Mouse (Mus musculus): Measurements from ENCODE around the gene Syce2. TPM values are rescaled to one million over a fixed set of nuclear protein-coding genes. Genes with fewer than 3 reads are reported as not detected.

The Syce2 gene
- polyA plus RNA-seq, 1 experiment from 2014 or later, result 70.3 TPM

- Histone ChIP-seq H3K9me3 (replicated peaks) (no peaks in the 10 kb centered on the region), H3K27ac (peak overlapping the region; percentile 68), H3K36me3 (peaks cover 70% of the 10 kb centered on the region), H3K27me3 (no peaks in the 10 kb centered on the region), H3K9ac (no peak overlapping the region), H3K4me1 (peaks cover 62% of the 10 kb centered on the region), H3K4me3 (replicated peaks) (no peak overlapping the region), H3K4me2 (no peak overlapping the region)
- WGBS, result 32% methylated on average over 8 of the region's 8 CpGs
- peak; percentile 16; the same call in 1 of the 2 replicates for ATAC-seq (replicated peaks; ENCODE audit: low FRiP score)
These were observed 34.6 kb upstream of the Syce2 start for GRCm38 (mm10) chr8:84837149-84837911.

DNA sequence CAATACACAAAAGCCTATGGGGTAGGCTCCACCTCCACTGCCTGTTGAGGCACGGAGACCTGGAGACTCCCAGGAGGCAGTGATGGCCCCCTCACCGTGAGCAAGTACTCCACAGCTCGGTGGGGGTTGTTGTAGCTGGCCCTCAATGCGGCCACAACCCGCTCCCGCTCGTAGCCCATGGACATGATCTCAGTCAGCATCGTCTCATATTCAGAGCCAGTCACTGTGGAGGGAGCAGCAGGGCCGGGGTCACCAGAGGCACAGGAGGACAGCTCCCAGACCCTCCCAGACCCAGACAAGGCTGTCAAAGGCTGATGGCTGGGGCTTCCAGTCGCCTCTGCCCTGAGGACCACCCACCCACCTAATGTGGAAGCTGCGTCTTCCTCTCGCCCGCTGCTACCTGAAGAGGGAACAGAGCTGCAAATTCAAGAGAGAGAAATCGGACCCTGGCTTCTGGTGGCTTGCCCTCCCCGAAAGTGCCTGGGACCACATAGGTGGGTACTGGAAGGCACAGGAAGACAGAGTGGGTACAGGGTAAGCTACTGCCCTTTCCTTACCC, 33.9 kb upstream of the Syce2 start:
- no peaks in the 10 kb centered on the region for H3K27me3 ChIP-seq
- H3K9me3 ChIP-seq (replicated peaks), result no peaks in the 10 kb centered on the region
- no peak overlapping the region for H3K4me2 ChIP-seq
- no peak for ATAC-seq (replicated peaks; ENCODE audit: low FRiP score)
- peak overlapping the region; percentile 68 for H3K27ac ChIP-seq
- peaks cover 65% of the 10 kb centered on the region for H3K4me1 ChIP-seq
- no peak overlapping the region for H3K9ac ChIP-seq
- peaks cover 77% of the 10 kb centered on the region for H3K36me3 ChIP-seq
- H3K4me3 ChIP-seq (replicated peaks), result no peak overlapping the region
- WGBS, result 59% methylated on average over 15 of the region's 15 CpGs

DNA sequence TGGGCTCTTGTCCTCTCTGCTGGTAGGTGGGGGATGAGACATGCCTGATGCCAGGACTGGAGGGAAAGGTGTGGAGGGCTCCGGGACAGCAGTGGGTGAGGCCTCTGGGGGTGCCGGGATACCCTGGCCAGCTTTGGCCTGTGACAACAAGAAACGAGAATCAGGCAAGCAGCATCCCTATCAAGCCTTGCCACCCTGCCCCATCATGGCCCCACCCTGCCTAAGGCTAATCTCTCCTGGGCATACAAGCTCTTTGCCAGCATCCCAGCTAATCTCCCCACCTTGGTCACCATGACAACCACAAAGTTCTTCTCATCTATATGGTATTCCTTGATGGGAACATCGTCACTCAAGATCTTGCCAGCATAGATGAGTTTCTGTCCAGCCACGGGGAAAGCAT, 33.4 kb upstream of the Syce2 start:
- H3K27ac ChIP-seq, result no peak overlapping the region
- H3K36me3 ChIP-seq, result peaks cover 81% of the 10 kb centered on the region
- H3K4me2 ChIP-seq, result no peak overlapping the region
- 86% methylated on average over 5 of the region's 5 CpGs for WGBS
- H3K9me3 ChIP-seq (replicated peaks), result no peaks in the 10 kb centered on the region
- peak; percentile 33; the same call in 1 of the 2 replicates for ATAC-seq (replicated peaks; ENCODE audit: low FRiP score)
- H3K4me1 ChIP-seq, result peaks cover 65% of the 10 kb centered on the region
- no peak overlapping the region for H3K4me3 ChIP-seq (replicated peaks)
- H3K9ac ChIP-seq, result no peak overlapping the region
- no peaks in the 10 kb centered on the region for H3K27me3 ChIP-seq

- Histone ChIP-seq H3K27me3 (no peaks in the 10 kb centered on the region), H3K4me3 (replicated peaks) (peak overlapping the region; percentile 84), H3K36me3 (peaks cover 81% of the 10 kb centered on the region), H3K27ac (no peak overlapping the region), H3K9me3 (replicated peaks) (no peaks in the 10 kb centered on the region), H3K4me2 (peak overlapping the region; percentile 71), H3K9ac (peak overlapping the region; percentile 92; the same call in 1 of the 2 replicates), H3K4me1 (peaks cover 67% of the 10 kb centered on the region)
- 90% methylated on average over 2 of the region's 2 CpGs for WGBS
- no peak for ATAC-seq (replicated peaks; ENCODE audit: low FRiP score)
These were observed 32.5 kb upstream of the Syce2 start for GRCm38 (mm10) chr8:84839411-84839810.

- Histone ChIP-seq H3K9ac (peak overlapping the region; percentile 92), H3K36me3 (peaks cover 81% of the 10 kb centered on the region), H3K4me1 (peaks cover 67% of the 10 kb centered on the region), H3K9me3 (replicated peaks) (no peaks in the 10 kb centered on the region), H3K4me2 (peak overlapping the region; percentile 71), H3K27me3 (no peaks in the 10 kb centered on the region), H3K27ac (peak overlapping the region; percentile 92), H3K4me3 (replicated peaks) (peak overlapping the region; percentile 84)
- WGBS, result 1% methylated on average over 7 of the region's 7 CpGs
- ATAC-seq (replicated peaks; ENCODE audit: low FRiP score), result no peak
These were observed 32.0 kb upstream of the Syce2 start for GRCm38 (mm10) chr8:84839875-84840247.

DNA sequence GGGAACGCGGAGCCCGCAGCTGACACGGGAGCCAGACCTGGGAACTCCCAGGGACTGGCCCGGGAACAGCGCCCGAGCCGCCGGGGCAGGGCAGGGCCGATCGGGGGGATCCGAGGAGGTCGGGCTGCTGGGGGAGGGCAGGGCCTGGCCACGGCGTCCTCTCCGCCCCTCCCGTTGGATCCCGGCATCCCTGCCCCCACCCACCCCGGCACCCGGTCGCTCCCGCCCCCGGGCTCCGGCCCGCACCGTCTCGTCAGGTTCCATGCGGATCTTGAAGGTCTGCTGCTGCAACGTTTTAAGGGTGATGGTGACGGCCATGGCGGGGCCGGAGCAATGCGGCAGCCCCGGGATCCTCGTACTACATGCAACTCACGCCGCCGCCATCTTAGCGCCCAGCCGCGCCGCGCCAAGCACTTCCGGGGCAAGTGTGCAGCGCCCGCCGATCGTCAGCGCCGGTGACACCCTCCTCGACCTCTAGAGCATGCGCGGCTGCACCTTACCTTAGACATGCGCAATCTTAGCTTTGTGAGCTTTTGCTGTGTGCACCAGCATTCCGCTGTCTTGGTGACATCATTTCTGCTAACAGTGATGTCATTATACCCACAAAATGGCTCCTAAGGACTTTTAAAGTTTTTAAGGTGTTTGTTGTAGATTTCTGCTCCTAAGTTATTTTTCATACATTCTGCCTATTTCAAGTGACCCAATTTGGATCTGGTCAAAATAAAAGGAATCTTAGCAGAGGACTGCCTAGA, 31.5 kb upstream of the Syce2 start, which contains the start of gene Rad23a:
Gene Rad23a (minus strand): TSS at position 418 of the 752 bp plus-strand sequence.
- Histone ChIP-seq H3K27me3 (no peaks in the 10 kb centered on the region), H3K4me1 (peaks cover 69% of the 10 kb centered on the region), H3K4me2 (peak within 1 kb of the TSS; percentile 71), H3K27ac (peak within 1 kb of the TSS; percentile 92), H3K9ac (peak within 1 kb of the TSS; percentile 92), H3K36me3 (peaks cover 81% of the 10 kb centered on the region), H3K4me3 (replicated peaks) (peak within 1 kb of the TSS; percentile 84), H3K9me3 (replicated peaks) (no peaks in the 10 kb centered on the region)
- ATAC-seq (replicated peaks; ENCODE audit: low FRiP score), result peak; percentile 93
- WGBS, result under 1% methylated on average over 55 of the region's 55 CpGs

DNA sequence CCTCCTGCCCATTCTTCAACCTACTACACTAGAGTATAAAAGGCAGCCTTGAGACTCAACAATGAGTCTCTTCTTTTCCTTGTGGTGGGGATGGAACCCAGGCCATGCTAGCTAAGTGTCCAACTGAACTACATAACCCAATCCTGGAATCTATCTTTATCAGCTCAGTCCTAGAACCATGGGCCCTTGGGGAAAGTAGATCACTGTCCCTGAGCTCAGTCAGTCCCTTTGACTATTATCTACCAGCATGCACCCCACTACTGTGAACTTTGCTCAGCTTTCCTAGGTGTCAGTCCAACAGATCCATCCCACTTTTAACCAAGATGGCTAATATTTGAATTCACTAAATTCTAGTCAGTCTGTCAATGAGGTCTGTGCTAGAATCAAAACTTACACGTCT, 30.4 kb upstream of the Syce2 start:
- H3K9ac ChIP-seq, result no peak overlapping the region
- no peaks in the 10 kb centered on the region for H3K9me3 ChIP-seq (replicated peaks)
- H3K27me3 ChIP-seq, result no peaks in the 10 kb centered on the region
- H3K27ac ChIP-seq, result peak overlapping the region; percentile 35; the same call in 1 of the 2 replicates
- peaks cover 71% of the 10 kb centered on the region for H3K36me3 ChIP-seq
- WGBS, result 80% methylated on average over 1 of the region's 1 CpGs
- H3K4me1 ChIP-seq, result peaks cover 61% of the 10 kb centered on the region
- 0 out of 2 replicates have a peak overlapping the region, but pooled peaks have one; percentile 71 for H3K4me2 ChIP-seq
- no peak for ATAC-seq (replicated peaks; ENCODE audit: low FRiP score)
- H3K4me3 ChIP-seq (replicated peaks), result no peak overlapping the region

DNA sequence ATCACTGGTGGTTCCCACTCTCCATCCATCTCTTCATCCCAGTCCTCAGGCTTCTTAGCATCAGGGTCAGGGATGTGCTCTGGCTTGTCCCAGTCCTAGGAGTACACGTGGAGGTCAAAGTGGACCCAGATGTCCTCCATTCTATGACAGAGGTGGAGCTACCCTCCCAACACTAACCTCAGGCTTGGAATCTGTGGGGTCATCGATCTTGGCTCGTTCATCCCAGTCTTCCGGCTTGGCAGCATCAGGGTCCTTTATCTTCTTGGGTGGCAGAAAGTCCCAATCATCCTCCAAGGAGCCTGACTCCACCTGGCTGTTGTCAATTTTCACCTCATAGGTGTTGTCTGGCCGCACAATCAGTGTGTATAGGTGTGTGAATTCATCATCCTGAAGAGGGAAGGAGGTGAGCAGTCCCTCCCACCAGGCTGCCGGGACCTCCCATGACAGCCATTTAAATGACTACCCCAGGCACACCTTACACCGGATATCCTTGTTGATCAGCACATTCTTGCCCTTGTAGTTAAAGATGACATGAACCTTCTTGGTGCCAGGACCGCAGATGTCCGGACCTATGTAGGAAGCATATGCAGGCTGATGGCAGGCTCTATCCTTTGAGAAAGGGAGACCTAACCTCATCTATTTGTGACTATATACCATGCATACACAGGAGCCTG, 27.4 kb upstream of the Syce2 start:
- Histone ChIP-seq H3K36me3 (peaks cover 45% of the 10 kb centered on the region), H3K27ac (no peak overlapping the region), H3K4me3 (replicated peaks) (peak overlapping the region; percentile 92), H3K4me1 (peaks cover 45% of the 10 kb centered on the region), H3K4me2 (peak overlapping the region; percentile 74), H3K9me3 (replicated peaks) (no peaks in the 10 kb centered on the region), H3K27me3 (no peaks in the 10 kb centered on the region), H3K9ac (peak overlapping the region; percentile 94)
- WGBS, result 75% methylated on average over 9 of the region's 9 CpGs
- ATAC-seq (replicated peaks; ENCODE audit: low FRiP score), result no peak

DNA sequence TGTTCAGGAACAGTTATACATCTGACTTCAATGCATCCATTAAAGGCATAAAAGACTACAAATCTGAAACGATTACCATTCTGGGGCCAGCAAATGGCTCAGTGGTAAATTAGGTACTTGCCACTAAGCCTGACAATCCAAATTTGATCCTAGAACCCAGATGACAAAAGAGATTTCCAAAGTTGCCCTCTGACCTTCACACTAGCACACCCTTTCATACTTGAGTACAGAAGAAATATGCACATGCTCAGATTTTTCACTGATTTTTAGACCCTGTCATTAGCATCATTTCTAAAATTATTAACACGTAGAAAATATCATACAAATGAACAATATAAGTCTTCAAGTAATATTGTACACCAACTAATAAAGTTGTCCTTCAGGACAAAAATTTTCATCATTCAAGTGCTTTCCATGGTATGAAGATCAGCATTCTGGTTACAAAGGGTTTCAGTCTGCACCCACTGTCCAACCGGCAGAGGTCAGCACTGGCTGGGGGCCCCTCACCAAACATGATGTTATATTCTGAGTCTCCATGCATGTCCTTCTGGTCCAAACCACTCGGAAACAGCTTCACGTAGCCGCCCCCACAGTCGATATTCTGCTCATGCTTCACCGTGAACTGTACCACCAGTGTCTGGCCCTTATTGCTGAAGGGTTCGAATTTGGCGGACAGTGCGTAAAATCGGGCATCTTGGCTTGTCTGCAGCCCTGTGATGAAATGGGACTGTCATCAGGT, 26.4 kb upstream of the Syce2 start:
- Histone ChIP-seq H3K27me3 (no peaks in the 10 kb centered on the region), H3K4me1 (peaks cover 42% of the 10 kb centered on the region), H3K36me3 (peaks cover 45% of the 10 kb centered on the region), H3K4me3 (replicated peaks) (peak overlapping the region; percentile 92), H3K9me3 (replicated peaks) (no peaks in the 10 kb centered on the region), H3K9ac (peak overlapping the region; percentile 94), H3K27ac (peak overlapping the region; percentile 87), H3K4me2 (peak overlapping the region; percentile 74)
- 12% methylated on average over 12 of the region's 12 CpGs for whole genome bisulfite sequencing
- no peak for ATAC-seq (replicated peaks; ENCODE audit: low FRiP score)

DNA sequence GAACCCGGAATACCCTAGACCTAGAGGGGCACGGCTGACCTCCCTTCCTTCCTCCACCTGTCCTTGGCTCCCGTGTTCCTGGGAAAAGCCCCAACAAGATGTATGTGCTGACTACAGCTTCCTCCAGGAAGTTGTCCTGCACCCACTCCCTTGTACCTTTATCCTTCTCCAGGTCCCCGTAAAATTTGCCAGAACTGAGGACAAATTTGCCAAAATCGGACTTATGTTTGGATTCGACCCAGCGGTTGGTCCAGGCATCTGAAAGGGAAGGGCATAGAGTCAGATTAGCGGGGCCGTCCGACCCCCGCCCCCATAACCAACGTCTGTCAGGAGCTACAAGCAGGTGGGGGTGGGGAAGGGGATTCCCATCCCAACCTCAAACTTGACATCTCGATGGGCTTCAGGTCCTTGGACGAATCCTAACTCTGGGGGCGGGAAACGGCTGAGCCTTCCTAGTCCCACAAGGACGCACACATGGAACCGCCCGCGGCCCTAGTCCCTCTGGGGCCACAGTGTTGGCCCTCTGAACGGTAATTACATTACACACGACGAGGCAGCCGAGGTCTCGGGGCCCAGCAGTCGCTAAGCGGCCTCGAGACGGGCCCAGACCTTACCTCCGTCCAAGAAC, 25.7 kb upstream of the Syce2 start:
- ATAC-seq (replicated peaks; ENCODE audit: low FRiP score), result no peak; the same call in 1 of the 2 replicates
- peak overlapping the region; percentile 92 for H3K4me3 ChIP-seq (replicated peaks)
- no peaks in the 10 kb centered on the region for H3K27me3 ChIP-seq
- peaks cover 43% of the 10 kb centered on the region for H3K36me3 ChIP-seq
- H3K9ac ChIP-seq, result peak overlapping the region; percentile 94
- H3K27ac ChIP-seq, result peak overlapping the region; percentile 87
- H3K4me2 ChIP-seq, result peak overlapping the region; percentile 74
- no peaks in the 10 kb centered on the region for H3K9me3 ChIP-seq (replicated peaks)
- H3K4me1 ChIP-seq, result peaks cover 42% of the 10 kb centered on the region
- under 1% methylated on average over 30 of the region's 30 CpGs for WGBS
